Mouse (Mus musculus): ENCODE data around the gene Hmgb4. TPM values are rescaled to one million over a fixed set of nuclear protein-coding genes. Genes with fewer than 3 reads are reported as not detected.

The Hmgb4 gene
- not detected in 2 replicates for polyA plus RNA-seq (2014; fragmentation: Nextera tagmentation; extraction: Ambion mirVana)

- H3K4me1 ChIP-seq (ENCODE audit: control insufficient read depth, insufficient read depth, low read length): no peaks in the 10 kb centered on the region
- no peak within 1 kb of the TSS for H3K4me3 ChIP-seq (ENCODE audit: low read depth, low read length)
- 61% methylated on average over 8 of the region's 8 CpGs for WGBS
- no peaks in the 10 kb centered on the region for H3K9me3 ChIP-seq (ENCODE audit: control insufficient read depth, low read depth, low read length)
- no peaks in the 10 kb centered on the region for H3K27me3 ChIP-seq (ENCODE audit: control insufficient read depth, insufficient read depth, low read length)
- no peaks in the 10 kb centered on the region for H3K36me3 ChIP-seq (ENCODE audit: control insufficient read depth, insufficient read depth, low read length)
- no peak within 1 kb of the TSS for H3K27ac ChIP-seq (ENCODE audit: low read length)
- no peak within 1 kb of the TSS for H3K9ac ChIP-seq (replicated peaks; ENCODE audit: low read depth, low read length)
- ATAC-seq (ENCODE audit: insufficient number of reproducible peaks, insufficient read depth, low FRiP score, low read depth): no peak
- no peak within 1 kb of the TSS for H3K4me2 ChIP-seq (replicated peaks; ENCODE audit: low read depth, low read length)
Observed at GRCm38 (mm10) chr4:128260907-128261560, at the start of gene Hmgb4. Gene Hmgb4, minus strand, starts transcription at chr4:128260957.

GRCm38 (mm10) chr4:128306011-128306410, 45.3 kb upstream of the Hmgb4 start:
- WGBS: 88% methylated on average over 8 of the region's 8 CpGs
- H3K4me2 ChIP-seq (replicated peaks; ENCODE audit: low read depth, low read length): no peak overlapping the region
- no peak for ATAC-seq (ENCODE audit: insufficient number of reproducible peaks, insufficient read depth, low FRiP score, low read depth)
- H3K4me3 ChIP-seq (ENCODE audit: low read depth, low read length): no peak overlapping the region
- H3K9ac ChIP-seq (replicated peaks; ENCODE audit: low read depth, low read length): no peak overlapping the region
- no peaks in the 10 kb centered on the region for H3K27me3 ChIP-seq (ENCODE audit: control insufficient read depth, insufficient read depth, low read length)
- H3K36me3 ChIP-seq (ENCODE audit: control insufficient read depth, insufficient read depth, low read length): no peaks in the 10 kb centered on the region
- no peaks in the 10 kb centered on the region for H3K9me3 ChIP-seq (ENCODE audit: control insufficient read depth, low read depth, low read length)
- no peaks in the 10 kb centered on the region for H3K4me1 ChIP-seq (ENCODE audit: control insufficient read depth, insufficient read depth, low read length)
- no peak overlapping the region for H3K27ac ChIP-seq (ENCODE audit: low read length)

GRCm38 (mm10) chr4:128304049-128304448, 43.3 kb upstream of the Hmgb4 start:
- Histone ChIP-seq H3K27ac (ENCODE audit: low read length) (no peak overlapping the region), H3K4me1 (ENCODE audit: control insufficient read depth, insufficient read depth, low read length) (no peaks in the 10 kb centered on the region), H3K36me3 (ENCODE audit: control insufficient read depth, insufficient read depth, low read length) (no peaks in the 10 kb centered on the region), H3K9me3 (ENCODE audit: control insufficient read depth, low read depth, low read length) (no peaks in the 10 kb centered on the region), H3K4me3 (ENCODE audit: low read depth, low read length) (no peak overlapping the region), H3K9ac (replicated peaks; ENCODE audit: low read depth, low read length) (no peak overlapping the region), H3K4me2 (replicated peaks; ENCODE audit: low read depth, low read length) (no peak overlapping the region), H3K27me3 (ENCODE audit: control insufficient read depth, insufficient read depth, low read length) (no peaks in the 10 kb centered on the region)
- 73% methylated on average over 8 of the region's 8 CpGs for WGBS
- no peak for ATAC-seq (ENCODE audit: insufficient number of reproducible peaks, insufficient read depth, low FRiP score, low read depth)

- WGBS: 71% methylated on average over 7 of the region's 7 CpGs
- no peaks in the 10 kb centered on the region for H3K27me3 ChIP-seq (ENCODE audit: control insufficient read depth, insufficient read depth, low read length)
- no peak for ATAC-seq (ENCODE audit: insufficient number of reproducible peaks, insufficient read depth, low FRiP score, low read depth)
Observed at GRCm38 (mm10) chr4:128288095-128288494, 27.3 kb upstream of the Hmgb4 start.

GRCm38 (mm10) chr4:128285009-128285408, 24.3 kb upstream of the Hmgb4 start:
- Histone ChIP-seq H3K9me3 (ENCODE audit: control insufficient read depth, low read depth, low read length) (no peaks in the 10 kb centered on the region), H3K4me2 (replicated peaks; ENCODE audit: low read depth, low read length) (no peak overlapping the region), H3K36me3 (ENCODE audit: control insufficient read depth, insufficient read depth, low read length) (no peaks in the 10 kb centered on the region), H3K27ac (ENCODE audit: low read length) (no peak overlapping the region), H3K4me3 (ENCODE audit: low read depth, low read length) (no peak overlapping the region), H3K27me3 (ENCODE audit: control insufficient read depth, insufficient read depth, low read length) (no peaks in the 10 kb centered on the region), H3K4me1 (ENCODE audit: control insufficient read depth, insufficient read depth, low read length) (no peaks in the 10 kb centered on the region), H3K9ac (replicated peaks; ENCODE audit: low read depth, low read length) (no peak overlapping the region)
- 55% methylated on average over 1 of the region's 1 CpGs for WGBS
- ATAC-seq (ENCODE audit: insufficient number of reproducible peaks, insufficient read depth, low FRiP score, low read depth): no peak

More at GRCm38 (mm10) chr4:128288095-128288494, 27.3 kb upstream of the Hmgb4 start:
- Histone ChIP-seq H3K4me2 (replicated peaks; ENCODE audit: low read depth, low read length) (no peak overlapping the region), H3K36me3 (ENCODE audit: control insufficient read depth, insufficient read depth, low read length) (no peaks in the 10 kb centered on the region), H3K27ac (ENCODE audit: low read length) (no peak overlapping the region), H3K9me3 (ENCODE audit: control insufficient read depth, low read depth, low read length) (no peaks in the 10 kb centered on the region), H3K4me1 (ENCODE audit: control insufficient read depth, insufficient read depth, low read length) (no peaks in the 10 kb centered on the region), H3K4me3 (ENCODE audit: low read depth, low read length) (no peak overlapping the region), H3K9ac (replicated peaks; ENCODE audit: low read depth, low read length) (no peak overlapping the region)

- Histone ChIP-seq H3K36me3 (ENCODE audit: control insufficient read depth, insufficient read depth, low read length) (no peaks in the 10 kb centered on the region), H3K27me3 (ENCODE audit: control insufficient read depth, insufficient read depth, low read length) (no peaks in the 10 kb centered on the region), H3K4me3 (ENCODE audit: low read depth, low read length) (no peak overlapping the region), H3K9ac (replicated peaks; ENCODE audit: low read depth, low read length) (no peak overlapping the region), H3K9me3 (ENCODE audit: control insufficient read depth, low read depth, low read length) (no peaks in the 10 kb centered on the region), H3K4me1 (ENCODE audit: control insufficient read depth, insufficient read depth, low read length) (peaks cover 6% of the 10 kb centered on the region; the same call in 1 of the 2 replicates), H3K4me2 (replicated peaks; ENCODE audit: low read depth, low read length) (no peak overlapping the region), H3K27ac (ENCODE audit: low read length) (no peak overlapping the region)
- WGBS: 74% methylated on average over 6 of the region's 6 CpGs
- ATAC-seq (ENCODE audit: insufficient number of reproducible peaks, insufficient read depth, low FRiP score, low read depth): no peak
Observed at GRCm38 (mm10) chr4:128275586-128275985, 14.8 kb upstream of the Hmgb4 start.

GRCm38 (mm10) chr4:128275116-128275515, 14.4 kb upstream of the Hmgb4 start:
- Histone ChIP-seq H3K9ac (replicated peaks; ENCODE audit: low read depth, low read length) (no peak overlapping the region), H3K36me3 (ENCODE audit: control insufficient read depth, insufficient read depth, low read length) (no peaks in the 10 kb centered on the region), H3K27me3 (ENCODE audit: control insufficient read depth, insufficient read depth, low read length) (no peaks in the 10 kb centered on the region), H3K27ac (ENCODE audit: low read length) (no peak overlapping the region), H3K9me3 (ENCODE audit: control insufficient read depth, low read depth, low read length) (no peaks in the 10 kb centered on the region), H3K4me2 (replicated peaks; ENCODE audit: low read depth, low read length) (no peak overlapping the region), H3K4me3 (ENCODE audit: low read depth, low read length) (no peak overlapping the region), H3K4me1 (ENCODE audit: control insufficient read depth, insufficient read depth, low read length) (peaks cover 10% of the 10 kb centered on the region; the same call in 1 of the 2 replicates)
- WGBS: 83% methylated on average over 5 of the region's 5 CpGs
- no peak for ATAC-seq (ENCODE audit: insufficient number of reproducible peaks, insufficient read depth, low FRiP score, low read depth)

GRCm38 (mm10) chr4:128273146-128273545, 12.4 kb upstream of the Hmgb4 start:
- H3K9ac ChIP-seq (replicated peaks; ENCODE audit: low read depth, low read length): no peak overlapping the region
- no peaks in the 10 kb centered on the region for H3K27me3 ChIP-seq (ENCODE audit: control insufficient read depth, insufficient read depth, low read length)
- no peaks in the 10 kb centered on the region for H3K9me3 ChIP-seq (ENCODE audit: control insufficient read depth, low read depth, low read length)
- H3K4me3 ChIP-seq (ENCODE audit: low read depth, low read length): no peak overlapping the region
- 73% methylated on average over 11 of the region's 11 CpGs for WGBS
- H3K4me2 ChIP-seq (replicated peaks; ENCODE audit: low read depth, low read length): no peak overlapping the region
- H3K36me3 ChIP-seq (ENCODE audit: control insufficient read depth, insufficient read depth, low read length): no peaks in the 10 kb centered on the region
- peaks cover 12% of the 10 kb centered on the region; the same call in 1 of the 2 replicates for H3K4me1 ChIP-seq (ENCODE audit: control insufficient read depth, insufficient read depth, low read length)
- no peak for ATAC-seq (ENCODE audit: insufficient number of reproducible peaks, insufficient read depth, low FRiP score, low read depth)
- no peak overlapping the region for H3K27ac ChIP-seq (ENCODE audit: low read length)

GRCm38 (mm10) chr4:128272501-128272900, 11.7 kb upstream of the Hmgb4 start:
- no peaks in the 10 kb centered on the region for H3K27me3 ChIP-seq (ENCODE audit: control insufficient read depth, insufficient read depth, low read length)
- WGBS: 70% methylated on average over 6 of the region's 6 CpGs
- H3K4me2 ChIP-seq (replicated peaks; ENCODE audit: low read depth, low read length): no peak overlapping the region
- no peaks in the 10 kb centered on the region for H3K36me3 ChIP-seq (ENCODE audit: control insufficient read depth, insufficient read depth, low read length)
- no peak overlapping the region for H3K27ac ChIP-seq (ENCODE audit: low read length)
- ATAC-seq (ENCODE audit: insufficient number of reproducible peaks, insufficient read depth, low FRiP score, low read depth): no peak
- H3K4me1 ChIP-seq (ENCODE audit: control insufficient read depth, insufficient read depth, low read length): peaks cover 12% of the 10 kb centered on the region; the same call in 1 of the 2 replicates
- no peak overlapping the region for H3K4me3 ChIP-seq (ENCODE audit: low read depth, low read length)
- no peaks in the 10 kb centered on the region for H3K9me3 ChIP-seq (ENCODE audit: control insufficient read depth, low read depth, low read length)
- H3K9ac ChIP-seq (replicated peaks; ENCODE audit: low read depth, low read length): no peak overlapping the region

Data from stomach, embryonic 14.5 days (tissue).